Mouse (Mus musculus) myocyte (in vitro differentiated cells): ENCODE results near the gene Gm17571.

Experiments used
- E2F4 ChIP-seq: IDR thresholded peaks from one replicate; pipeline ENCODE4 v1.6.1; 2011; ENCODE audit warnings: mild to moderate bottlenecking, control low read depth, moderate library complexity; ENCODE audit not compliant: insufficient read depth
- MYOD1 ChIP-seq, 3 experiments: IDR thresholded peaks; one replicate each; pipeline ENCODE4 v1.6.1; 2011; ENCODE audit warnings: control low read depth in 2 of 3, low read depth in 2 of 3, mild to moderate bottlenecking in 2 of 3, moderate library complexity in 1 of 3; ENCODE audit not compliant: insufficient read length in 2 of 3, control insufficient read depth in 1 of 3
- POLR2A ChIP-seq: IDR thresholded peaks from one replicate; pipeline ENCODE4 v1.6.1; 2011; ENCODE audit warnings: low read depth, mild to moderate bottlenecking, control low read depth, moderate library complexity; ENCODE audit not compliant: insufficient read length
- TCF12 ChIP-seq: IDR thresholded peaks from one replicate; pipeline ENCODE4 v1.6.1; 2011; ENCODE audit warnings: mild to moderate bottlenecking, control low read depth; ENCODE audit not compliant: poor library complexity, insufficient read depth, severe bottlenecking
- TCF3 ChIP-seq: IDR thresholded peaks from one replicate; pipeline ENCODE4 v1.6.1; 2011; ENCODE audit warnings: low read depth, control low read depth; ENCODE audit not compliant: insufficient read length
- USF1 ChIP-seq: IDR thresholded peaks from one replicate; pipeline ENCODE4 v1.6.1; 2011; ENCODE audit warnings: low read depth, mild to moderate bottlenecking, control low read depth, moderate library complexity

- TF ChIP-seq USF1: no peak
- no peak for TF ChIP-seq POLR2A
- no peak for TF ChIP-seq MYOD1 (IDR thresholded peaks at IDR 0.05; ENCODE audit: control insufficient read depth in 1 of 3, insufficient read length in 2 of 3, low read depth in 2 of 3)
- TF ChIP-seq TCF3: no peak
- TF ChIP-seq TCF12: no peak
- TF ChIP-seq E2F4: no peak
These were observed at the start of gene Gm17571 for GRCm38 (mm10) chr9:13446703-13447285.
